Mouse (Mus musculus) myocyte (in vitro differentiated cells): Measurements from ENCODE around the gene Swap70.

Experiments used
- E2F4 ChIP-seq: IDR thresholded peaks from one replicate; pipeline ENCODE4 v1.6.1; 2011; ENCODE audit warnings: mild to moderate bottlenecking, control low read depth, moderate library complexity; ENCODE audit not compliant: insufficient read depth
- MAX ChIP-seq: IDR thresholded peaks from one replicate; pipeline ENCODE4 v1.6.1; 2011; ENCODE audit warnings: low read depth, mild to moderate bottlenecking, control low read depth
- MYOD1 ChIP-seq, 3 experiments: IDR thresholded peaks; one replicate each; pipeline ENCODE4 v1.6.1; 2011; ENCODE audit warnings: control low read depth in 2 of 3, low read depth in 2 of 3, mild to moderate bottlenecking in 2 of 3, moderate library complexity in 1 of 3; ENCODE audit not compliant: insufficient read length in 2 of 3, control insufficient read depth in 1 of 3
- POLR2A ChIP-seq: IDR thresholded peaks from one replicate; pipeline ENCODE4 v1.6.1; 2011; ENCODE audit warnings: low read depth, mild to moderate bottlenecking, control low read depth, moderate library complexity; ENCODE audit not compliant: insufficient read length
- POLR2AphosphoS2 ChIP-seq: IDR thresholded peaks from one replicate; pipeline ENCODE4 v1.6.1; 2011; ENCODE audit warnings: low read depth, control low read depth; ENCODE audit not compliant: insufficient read length
- TCF12 ChIP-seq: IDR thresholded peaks from one replicate; pipeline ENCODE4 v1.6.1; 2011; ENCODE audit warnings: mild to moderate bottlenecking, control low read depth; ENCODE audit not compliant: poor library complexity, insufficient read depth, severe bottlenecking
- USF1 ChIP-seq: IDR thresholded peaks from one replicate; pipeline ENCODE4 v1.6.1; 2011; ENCODE audit warnings: low read depth, mild to moderate bottlenecking, control low read depth, moderate library complexity

GRCm38 (mm10) chr7:110282797-110283196 lies 61.3 kb downstream of the Swap70 start:
- TF ChIP-seq POLR2AphosphoS2, result no peak
- no peak for TF ChIP-seq MYOD1 (IDR thresholded peaks at IDR 0.05; ENCODE audit: control insufficient read depth in 1 of 3, insufficient read length in 2 of 3, low read depth in 2 of 3)
- TF ChIP-seq POLR2A, result no peak
- no peak for TF ChIP-seq MAX
- TF ChIP-seq TCF12, result no peak
- no peak for TF ChIP-seq USF1
- TF ChIP-seq E2F4, result no peak
